Mouse (Mus musculus) heart, adult 2 months (tissue): ENCODE results near the gene Rarg.

Experiments used
- CTCF ChIP-seq: fragments of 200-600 bp; IDR thresholded peaks from 2 replicates; pipeline ENCODE4 v1.8.1; 2022; ENCODE audit warnings: antibody characterized with exemption, mild to moderate bottlenecking, moderate library complexity
- EP300 ChIP-seq: fragments of 200-500 bp; IDR thresholded peaks from 2 replicates; pipeline ENCODE4 v1.6.1; 2011; ENCODE audit warnings: low read depth, low read length, control low read depth; ENCODE audit not compliant: insufficient read depth
- POLR2A ChIP-seq: fragments of 200-500 bp; IDR thresholded peaks from 2 replicates; pipeline ENCODE4 v1.6.1; 2011; ENCODE audit warnings: mild to moderate bottlenecking, low read depth, low read length, control low read depth; ENCODE audit not compliant: insufficient read depth

DNA sequence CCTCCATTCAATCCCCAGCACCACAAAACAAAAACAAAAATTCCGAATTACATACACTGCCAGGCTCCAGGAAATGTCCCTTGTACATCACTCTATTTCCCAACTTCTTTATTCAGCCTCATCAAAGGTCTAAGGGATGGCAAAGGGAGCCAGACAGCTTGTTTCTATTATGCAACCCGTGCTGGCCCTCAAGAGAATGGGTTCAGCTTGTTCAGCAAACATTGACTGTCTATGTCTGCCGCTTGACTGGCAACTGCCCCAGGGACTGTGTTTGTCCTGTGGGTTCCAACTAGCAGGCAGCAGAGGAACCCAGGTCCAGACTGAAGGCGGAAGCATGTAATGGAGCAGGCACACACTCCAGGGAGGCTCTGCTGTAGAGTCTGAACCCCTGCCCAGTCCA is 58.5 kb downstream of the Rarg start:
- TF ChIP-seq CTCF (no peak), POLR2A (no peak), EP300 (no peak)
